Mouse (Mus musculus): Measurements from ENCODE around the gene Selenon. TPM values are rescaled to one million over a fixed set of nuclear protein-coding genes. Genes with fewer than 3 reads are reported as not detected.

The Selenon gene
- polyA plus RNA-seq, 1 experiment from 2014 or later, result 7.9 TPM

DNA sequence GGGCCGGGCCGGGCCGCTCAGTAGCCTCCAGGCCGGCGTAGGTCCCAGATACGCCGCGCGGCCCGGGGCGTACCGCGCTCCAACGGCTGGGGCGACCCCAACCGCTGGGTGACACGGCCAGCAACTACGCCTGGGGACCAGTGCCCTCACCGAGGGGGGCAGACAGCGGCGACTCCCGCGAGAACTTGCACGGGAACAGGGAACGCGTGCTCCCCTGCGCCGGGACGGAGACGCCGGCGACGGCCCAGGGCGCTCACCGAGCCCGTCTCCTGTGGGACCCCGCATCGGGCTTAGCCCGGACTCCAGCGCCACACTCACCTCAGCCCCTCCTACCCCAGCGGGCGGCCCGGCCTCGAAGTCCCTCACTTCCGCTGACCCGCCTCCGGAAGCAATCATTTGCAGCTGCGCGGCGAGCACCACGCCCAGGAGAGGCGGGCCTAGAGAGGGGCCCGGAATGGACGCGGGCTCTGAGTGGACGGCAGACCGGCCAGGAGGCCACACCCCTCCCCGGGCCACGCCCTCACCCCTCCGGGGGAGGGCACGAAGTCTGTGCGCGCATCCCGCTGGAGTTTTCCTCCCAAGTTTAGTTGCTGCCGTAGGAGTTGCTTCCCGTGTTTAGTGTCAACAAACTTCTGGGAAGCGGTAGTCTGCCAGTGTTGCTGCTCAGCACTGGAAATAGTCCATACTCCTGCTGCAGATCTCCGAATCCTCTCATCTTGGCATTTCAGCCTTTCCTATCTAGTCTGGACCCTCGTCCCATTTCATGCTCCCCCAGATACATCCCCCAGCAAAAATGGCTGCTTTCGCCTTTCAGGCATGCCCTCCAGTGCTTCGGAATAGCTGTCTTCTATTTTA is 16.8 kb downstream of the Selenon start, which contains the start of gene Mtfr1l:
Gene Mtfr1l, minus strand, starts transcription at position 456 of the 855 bp plus-strand sequence.
- peak; percentile 98 for ATAC-seq
- Histone ChIP-seq H3K4me2 (ENCODE audit: low read length) (peak within 1 kb of the TSS; percentile 99), H3K36me3 (ENCODE audit: control insufficient read depth, insufficient read depth) (peaks cover 11% of the 10 kb centered on the region), H3K4me3 (replicated peaks; ENCODE audit: low read length) (peak within 1 kb of the TSS; percentile 96), H3K4me1 (replicated peaks; ENCODE audit: control insufficient read depth, insufficient read depth, low read length) (peaks cover 17% of the 10 kb centered on the region), H3K27me3 (replicated peaks; ENCODE audit: control insufficient read depth, insufficient read depth, low read length) (no peaks in the 10 kb centered on the region), H3K27ac (ENCODE audit: low read length) (peak within 1 kb of the TSS; percentile 73), H3K9me3 (ENCODE audit: control insufficient read depth, low read length) (no peaks in the 10 kb centered on the region), H3K9ac (replicated peaks; ENCODE audit: low read depth, low read length) (peak within 1 kb of the TSS; percentile 82)
- WGBS, result under 1% methylated on average over 60 of the region's 71 CpGs

GRCm38 (mm10) chr4:134534124-134534886 is 17.7 kb downstream of the Selenon start:
- peak overlapping the region; percentile 96 for H3K4me3 ChIP-seq (replicated peaks; ENCODE audit: low read length)
- H3K9ac ChIP-seq (replicated peaks; ENCODE audit: low read depth, low read length), result peak overlapping the region; percentile 82
- peak overlapping the region; percentile 99 for H3K4me2 ChIP-seq (ENCODE audit: low read length)
- H3K27me3 ChIP-seq (replicated peaks; ENCODE audit: control insufficient read depth, insufficient read depth, low read length), result no peaks in the 10 kb centered on the region
- H3K9me3 ChIP-seq (ENCODE audit: control insufficient read depth, low read length), result no peaks in the 10 kb centered on the region
- H3K27ac ChIP-seq (ENCODE audit: low read length), result peak overlapping the region; percentile 73
- H3K36me3 ChIP-seq (ENCODE audit: control insufficient read depth, insufficient read depth), result peaks cover 15% of the 10 kb centered on the region
- ATAC-seq, result peak; percentile 9
- H3K4me1 ChIP-seq (replicated peaks; ENCODE audit: control insufficient read depth, insufficient read depth, low read length), result peaks cover 17% of the 10 kb centered on the region
- under 1% methylated on average over 57 of the region's 57 CpGs for WGBS

- no peak overlapping the region for H3K9ac ChIP-seq (replicated peaks; ENCODE audit: low read depth, low read length)
- no peak for ATAC-seq
- no peak overlapping the region for H3K27ac ChIP-seq (ENCODE audit: low read length)
- WGBS, result 75% methylated on average over 4 of the region's 4 CpGs
- peaks cover 19% of the 10 kb centered on the region for H3K36me3 ChIP-seq (ENCODE audit: control insufficient read depth, insufficient read depth)
- H3K4me1 ChIP-seq (replicated peaks; ENCODE audit: control insufficient read depth, insufficient read depth, low read length), result peaks cover 17% of the 10 kb centered on the region
- no peak overlapping the region for H3K4me3 ChIP-seq (replicated peaks; ENCODE audit: low read length)
- no peaks in the 10 kb centered on the region for H3K9me3 ChIP-seq (ENCODE audit: control insufficient read depth, low read length)
- H3K27me3 ChIP-seq (replicated peaks; ENCODE audit: control insufficient read depth, insufficient read depth, low read length), result no peaks in the 10 kb centered on the region
- H3K4me2 ChIP-seq (ENCODE audit: low read length), result no peak overlapping the region
Observed at GRCm38 (mm10) chr4:134533421-134533820, 18.5 kb downstream of the Selenon start.

- H3K9me3 ChIP-seq (ENCODE audit: control insufficient read depth, low read length), result no peaks in the 10 kb centered on the region
- 86% methylated on average over 4 of the region's 4 CpGs for WGBS
- H3K4me2 ChIP-seq (ENCODE audit: low read length), result no peak overlapping the region
Observed at GRCm38 (mm10) chr4:134532928-134533327, 19.0 kb downstream of the Selenon start.

GRCm38 (mm10) chr4:134526220-134526619 is 25.7 kb downstream of the Selenon start:
- no peak for ATAC-seq
- no peaks in the 10 kb centered on the region for H3K9me3 ChIP-seq (ENCODE audit: control insufficient read depth, low read length)
- H3K27ac ChIP-seq (ENCODE audit: low read length), result no peak overlapping the region
- 54% methylated on average over 5 of the region's 5 CpGs for WGBS
- H3K4me2 ChIP-seq (ENCODE audit: low read length), result no peak overlapping the region
- H3K4me3 ChIP-seq (replicated peaks; ENCODE audit: low read length), result no peak overlapping the region
- no peaks in the 10 kb centered on the region for H3K27me3 ChIP-seq (replicated peaks; ENCODE audit: control insufficient read depth, insufficient read depth, low read length)
- no peaks in the 10 kb centered on the region for H3K4me1 ChIP-seq (replicated peaks; ENCODE audit: control insufficient read depth, insufficient read depth, low read length)
- no peak overlapping the region for H3K9ac ChIP-seq (replicated peaks; ENCODE audit: low read depth, low read length)
- peaks cover 30% of the 10 kb centered on the region for H3K36me3 ChIP-seq (ENCODE audit: control insufficient read depth, insufficient read depth)

More at GRCm38 (mm10) chr4:134532928-134533327, 19.0 kb downstream of the Selenon start:
- peaks cover 22% of the 10 kb centered on the region for H3K36me3 ChIP-seq (ENCODE audit: control insufficient read depth, insufficient read depth)
- H3K4me1 ChIP-seq (replicated peaks; ENCODE audit: control insufficient read depth, insufficient read depth, low read length), result peaks cover 17% of the 10 kb centered on the region
- H3K27ac ChIP-seq (ENCODE audit: low read length), result no peak overlapping the region
- H3K9ac ChIP-seq (replicated peaks; ENCODE audit: low read depth, low read length), result no peak overlapping the region
- no peak for ATAC-seq
- no peak overlapping the region for H3K4me3 ChIP-seq (replicated peaks; ENCODE audit: low read length)
- H3K27me3 ChIP-seq (replicated peaks; ENCODE audit: control insufficient read depth, insufficient read depth, low read length), result no peaks in the 10 kb centered on the region

- no peaks in the 10 kb centered on the region for H3K27me3 ChIP-seq (replicated peaks; ENCODE audit: control insufficient read depth, insufficient read depth, low read length)
- H3K4me3 ChIP-seq (replicated peaks; ENCODE audit: low read length), result no peak overlapping the region
- H3K9ac ChIP-seq (replicated peaks; ENCODE audit: low read depth, low read length), result no peak overlapping the region
- H3K9me3 ChIP-seq (ENCODE audit: control insufficient read depth, low read length), result no peaks in the 10 kb centered on the region
- H3K27ac ChIP-seq (ENCODE audit: low read length), result no peak overlapping the region
- no peak overlapping the region for H3K4me2 ChIP-seq (ENCODE audit: low read length)
- H3K4me1 ChIP-seq (replicated peaks; ENCODE audit: control insufficient read depth, insufficient read depth, low read length), result no peaks in the 10 kb centered on the region
- no peak for ATAC-seq
- WGBS, result 24% methylated on average over 5 of the region's 5 CpGs
- H3K36me3 ChIP-seq (ENCODE audit: control insufficient read depth, insufficient read depth), result peaks cover 30% of the 10 kb centered on the region
Observed at GRCm38 (mm10) chr4:134525806-134526205, 26.2 kb downstream of the Selenon start.

DNA sequence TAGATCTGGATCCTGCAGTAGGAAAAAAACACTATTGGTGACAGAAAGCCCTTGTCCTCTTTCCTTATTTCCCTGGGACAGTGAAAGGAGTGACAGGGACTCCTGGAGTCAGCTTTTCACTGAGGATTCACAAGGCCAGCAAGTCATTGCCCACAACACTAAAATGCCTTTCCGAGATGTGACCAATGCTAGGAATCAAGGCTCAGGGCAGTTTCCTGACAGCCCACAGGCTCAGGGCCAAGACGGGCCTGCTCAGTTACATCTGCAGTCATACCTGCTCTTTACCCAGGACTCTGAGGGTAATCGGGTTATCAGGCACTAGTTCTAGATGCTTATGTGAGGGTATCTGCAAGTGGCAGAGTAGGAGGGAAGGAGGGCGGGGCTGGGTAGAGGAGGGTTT is 28.5 kb downstream of the Selenon start:
- 90% methylated on average over 4 of the region's 4 CpGs for WGBS

DNA sequence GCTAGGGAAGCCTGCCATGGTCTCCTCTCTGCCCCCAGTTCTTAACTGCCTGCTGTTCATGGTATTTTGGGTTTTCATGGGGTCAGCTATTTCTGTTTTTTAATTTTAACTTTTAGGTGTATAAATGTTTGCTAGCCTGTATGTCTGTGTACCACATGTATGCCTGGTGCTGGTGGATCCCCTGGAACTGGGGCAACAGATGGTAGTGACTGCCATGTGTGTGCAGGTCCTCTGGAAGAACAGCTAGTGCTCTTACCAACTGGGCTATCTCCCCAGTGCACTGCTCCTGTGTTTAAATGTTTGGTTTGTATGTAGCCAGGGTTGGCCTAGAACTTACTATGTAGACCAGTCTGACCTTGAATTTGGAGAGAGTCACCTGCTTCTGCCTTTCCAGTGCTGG is 32.7 kb downstream of the Selenon start:
- Histone ChIP-seq H3K4me2 (ENCODE audit: low read length) (no peak overlapping the region), H3K9ac (replicated peaks; ENCODE audit: low read depth, low read length) (no peak overlapping the region), H3K4me3 (replicated peaks; ENCODE audit: low read length) (no peak overlapping the region), H3K36me3 (ENCODE audit: control insufficient read depth, insufficient read depth) (no peaks in the 10 kb centered on the region), H3K9me3 (ENCODE audit: control insufficient read depth, low read length) (no peaks in the 10 kb centered on the region), H3K4me1 (replicated peaks; ENCODE audit: control insufficient read depth, insufficient read depth, low read length) (no peaks in the 10 kb centered on the region; the same call in 1 of the 2 replicates), H3K27ac (ENCODE audit: low read length) (no peak overlapping the region), H3K27me3 (replicated peaks; ENCODE audit: control insufficient read depth, insufficient read depth, low read length) (no peaks in the 10 kb centered on the region)
- ATAC-seq, result no peak

More for the DNA sequence above, 28.5 kb downstream of the Selenon start:
- H3K9me3 ChIP-seq (ENCODE audit: control insufficient read depth, low read length), result no peaks in the 10 kb centered on the region
- no peak overlapping the region for H3K9ac ChIP-seq (replicated peaks; ENCODE audit: low read depth, low read length)
- no peaks in the 10 kb centered on the region for H3K27me3 ChIP-seq (replicated peaks; ENCODE audit: control insufficient read depth, insufficient read depth, low read length)
- ATAC-seq, result no peak
- H3K36me3 ChIP-seq (ENCODE audit: control insufficient read depth, insufficient read depth), result peaks cover 12% of the 10 kb centered on the region
- H3K27ac ChIP-seq (ENCODE audit: low read length), result no peak overlapping the region
- no peak overlapping the region for H3K4me3 ChIP-seq (replicated peaks; ENCODE audit: low read length)
- no peak overlapping the region for H3K4me2 ChIP-seq (ENCODE audit: low read length)
- H3K4me1 ChIP-seq (replicated peaks; ENCODE audit: control insufficient read depth, insufficient read depth, low read length), result no peaks in the 10 kb centered on the region; the same call in 1 of the 2 replicates

GRCm38 (mm10) chr4:134518541-134518940 is 33.4 kb downstream of the Selenon start:
- no peaks in the 10 kb centered on the region for H3K36me3 ChIP-seq (ENCODE audit: control insufficient read depth, insufficient read depth)
- H3K9ac ChIP-seq (replicated peaks; ENCODE audit: low read depth, low read length), result no peak overlapping the region
- H3K4me2 ChIP-seq (ENCODE audit: low read length), result no peak overlapping the region
- ATAC-seq, result no peak
- H3K4me1 ChIP-seq (replicated peaks; ENCODE audit: control insufficient read depth, insufficient read depth, low read length), result no peaks in the 10 kb centered on the region; the same call in 1 of the 2 replicates
- H3K9me3 ChIP-seq (ENCODE audit: control insufficient read depth, low read length), result no peaks in the 10 kb centered on the region
- H3K27me3 ChIP-seq (replicated peaks; ENCODE audit: control insufficient read depth, insufficient read depth, low read length), result no peaks in the 10 kb centered on the region
- no peak overlapping the region for H3K27ac ChIP-seq (ENCODE audit: low read length)
- WGBS, result 83% methylated on average over 4 of the region's 4 CpGs
- no peak overlapping the region for H3K4me3 ChIP-seq (replicated peaks; ENCODE audit: low read length)

All from forebrain, embryonic 16.5 days (tissue).